Mouse (Mus musculus): ENCODE measurements around the gene Dmpk.

The Dmpk gene

GRCm38 (mm10) chr7:19075723-19076585, 7.7 kb upstream of the Dmpk start, which contains the start of gene Dmwd:
Gene Dmwd, plus strand, starts transcription at chr7:19076227.
- in situ Hi-C loops (cut with MseI, MboI) = no loop called here

- in situ Hi-C loops (cut with MseI, MboI) = no loop called here
Observed at GRCm38 (mm10) chr7:19076586-19076991, 7.1 kb upstream of the Dmpk start.

- in situ Hi-C loops (cut with MseI, MboI) = no loop called here
Observed at GRCm38 (mm10) chr7:19077761-19078160, 5.9 kb upstream of the Dmpk start.

- in situ Hi-C loops (cut with MseI, MboI) = no loop called here
Observed at GRCm38 (mm10) chr7:19078732-19079131, 4.9 kb upstream of the Dmpk start.

GRCm38 (mm10) chr7:19080451-19080950, 3.1 kb upstream of the Dmpk start:
- in situ Hi-C loops (cut with MseI, MboI) = no loop called here

GRCm38 (mm10) chr7:19082171-19082570, 1.5 kb upstream of the Dmpk start:
- in situ Hi-C loops (cut with MseI, MboI) = no loop called here

- in situ Hi-C loops (cut with MseI, MboI) = no loop called here
Observed at GRCm38 (mm10) chr7:19083096-19083495, 553 bp upstream of the Dmpk start.

GRCm38 (mm10) chr7:19084277-19084771, 675 bp downstream of the Dmpk start:
- in situ Hi-C loops (cut with MseI, MboI) = no loop called here

GRCm38 (mm10) chr7:19084921-19085473, 1.3 kb downstream of the Dmpk start:
- in situ Hi-C loops (cut with MseI, MboI) = no loop called here

- in situ Hi-C loops (cut with MseI, MboI) = no loop called here
Observed at GRCm38 (mm10) chr7:19085495-19085894, 1.8 kb downstream of the Dmpk start.

- in situ Hi-C loops (cut with MseI, MboI) = no loop called here
Observed at GRCm38 (mm10) chr7:19086042-19086441, 2.4 kb downstream of the Dmpk start.

- in situ Hi-C loops (cut with MseI, MboI) = no loop called here
Observed at GRCm38 (mm10) chr7:19086760-19087159, 3.1 kb downstream of the Dmpk start.

- in situ Hi-C loops (cut with MseI, MboI) = no loop called here
Observed at GRCm38 (mm10) chr7:19088813-19089212, 5.2 kb downstream of the Dmpk start.

- in situ Hi-C loops (cut with MseI, MboI) = no loop called here
Observed at GRCm38 (mm10) chr7:19091913-19092312, 8.3 kb downstream of the Dmpk start.

GRCm38 (mm10) chr7:19092381-19093173, 8.9 kb downstream of the Dmpk start:
- in situ Hi-C loops (cut with MseI, MboI) = no loop called here

- in situ Hi-C loops (cut with MseI, MboI) = no loop called here
Observed at GRCm38 (mm10) chr7:19093174-19093521, 9.5 kb downstream of the Dmpk start.

- in situ Hi-C loops (cut with MseI, MboI) = no loop called here
Observed at GRCm38 (mm10) chr7:19093537-19094385, 10.1 kb downstream of the Dmpk start.

- in situ Hi-C loops (cut with MseI, MboI) = no loop called here
Observed at GRCm38 (mm10) chr7:19094471-19094825, 10.8 kb downstream of the Dmpk start, which contains the start of gene Six5. Gene Six5, plus strand, starts transcription at chr7:19094594.

- in situ Hi-C loops (cut with MseI, MboI) = no loop called here
Observed at GRCm38 (mm10) chr7:19094826-19095750, 11.4 kb downstream of the Dmpk start.

GRCm38 (mm10) chr7:19095751-19096110, 12.1 kb downstream of the Dmpk start:
- in situ Hi-C loops (cut with MseI, MboI) = no loop called here
